Mouse (Mus musculus): ENCODE results near the gene Trip11. TPM values are rescaled to one million over a fixed set of nuclear protein-coding genes. Genes with fewer than 3 reads are reported as not detected.

The Trip11 gene
- polyA plus RNA-seq, 1 experiment from 2014 or later, result 20.9 TPM

GRCm38 (mm10) chr12:101816810-101817209 lies 96.3 kb downstream of the Trip11 start:
- peak overlapping the region; percentile 35 for H3K4me3 ChIP-seq (ENCODE audit: low read length)
- no peaks in the 10 kb centered on the region for H3K27me3 ChIP-seq (ENCODE audit: insufficient read depth, low read length)
- H3K36me3 ChIP-seq (ENCODE audit: insufficient read depth, low read length), result no peaks in the 10 kb centered on the region
- H3K9me3 ChIP-seq (ENCODE audit: low read length), result no peaks in the 10 kb centered on the region
- 48% methylated on average over 5 of the region's 5 CpGs for WGBS
- peaks cover 13% of the 10 kb centered on the region; the same call in 1 of the 2 replicates for H3K4me1 ChIP-seq (ENCODE audit: insufficient read depth, low read length)
- H3K27ac ChIP-seq (ENCODE audit: low read length), result no peak overlapping the region
- ATAC-seq (ENCODE audit: low FRiP score, low TSS enrichment), result no peak
- no peak overlapping the region for H3K9ac ChIP-seq (replicated peaks; ENCODE audit: low read length)
- peak overlapping the region; percentile 92 for H3K4me2 ChIP-seq (replicated peaks; ENCODE audit: low read depth, low read length)

GRCm38 (mm10) chr12:101815796-101816195 lies 97.3 kb downstream of the Trip11 start:
- WGBS, result 72% methylated on average over 6 of the region's 6 CpGs
- no peaks in the 10 kb centered on the region for H3K27me3 ChIP-seq (ENCODE audit: insufficient read depth, low read length)
- H3K9ac ChIP-seq (replicated peaks; ENCODE audit: low read length), result no peak overlapping the region
- H3K4me2 ChIP-seq (replicated peaks; ENCODE audit: low read depth, low read length), result no peak overlapping the region
- no peaks in the 10 kb centered on the region for H3K9me3 ChIP-seq (ENCODE audit: low read length)
- no peak overlapping the region for H3K27ac ChIP-seq (ENCODE audit: low read length)
- ATAC-seq (ENCODE audit: low FRiP score, low TSS enrichment), result no peak
- H3K4me1 ChIP-seq (ENCODE audit: insufficient read depth, low read length), result peaks cover 13% of the 10 kb centered on the region; the same call in 1 of the 2 replicates
- H3K4me3 ChIP-seq (ENCODE audit: low read length), result no peak overlapping the region
- H3K36me3 ChIP-seq (ENCODE audit: insufficient read depth, low read length), result no peaks in the 10 kb centered on the region

GRCm38 (mm10) chr12:101814423-101814822 lies 98.6 kb downstream of the Trip11 start:
- Histone ChIP-seq H3K4me2 (replicated peaks; ENCODE audit: low read depth, low read length) (no peak overlapping the region), H3K27ac (ENCODE audit: low read length) (no peak overlapping the region), H3K4me1 (ENCODE audit: insufficient read depth, low read length) (peaks cover 8% of the 10 kb centered on the region; the same call in 1 of the 2 replicates), H3K9me3 (ENCODE audit: low read length) (no peaks in the 10 kb centered on the region), H3K9ac (replicated peaks; ENCODE audit: low read length) (no peak overlapping the region), H3K4me3 (ENCODE audit: low read length) (no peak overlapping the region), H3K36me3 (ENCODE audit: insufficient read depth, low read length) (no peaks in the 10 kb centered on the region), H3K27me3 (ENCODE audit: insufficient read depth, low read length) (no peaks in the 10 kb centered on the region)
- no peak for ATAC-seq (ENCODE audit: low FRiP score, low TSS enrichment)
- 78% methylated on average over 2 of the region's 2 CpGs for WGBS

GRCm38 (mm10) chr12:101811181-101811580 lies 101.9 kb downstream of the Trip11 start:
- H3K4me3 ChIP-seq (ENCODE audit: low read length), result no peak overlapping the region
- H3K4me2 ChIP-seq (replicated peaks; ENCODE audit: low read depth, low read length), result no peak overlapping the region
- H3K27me3 ChIP-seq (ENCODE audit: insufficient read depth, low read length), result no peaks in the 10 kb centered on the region
- H3K9me3 ChIP-seq (ENCODE audit: low read length), result no peaks in the 10 kb centered on the region
- H3K36me3 ChIP-seq (ENCODE audit: insufficient read depth, low read length), result no peaks in the 10 kb centered on the region
- H3K27ac ChIP-seq (ENCODE audit: low read length), result no peak overlapping the region
- no peaks in the 10 kb centered on the region for H3K4me1 ChIP-seq (ENCODE audit: insufficient read depth, low read length)
- H3K9ac ChIP-seq (replicated peaks; ENCODE audit: low read length), result no peak overlapping the region
- WGBS, result 62% methylated on average over 6 of the region's 6 CpGs
- no peak; the same call in 1 of the 2 replicates for ATAC-seq (ENCODE audit: low FRiP score, low TSS enrichment)

GRCm38 (mm10) chr12:101810515-101810914 lies 102.6 kb downstream of the Trip11 start:
- no peak for ATAC-seq (ENCODE audit: low FRiP score, low TSS enrichment)
- Histone ChIP-seq H3K27me3 (ENCODE audit: insufficient read depth, low read length) (no peaks in the 10 kb centered on the region), H3K36me3 (ENCODE audit: insufficient read depth, low read length) (no peaks in the 10 kb centered on the region), H3K9ac (replicated peaks; ENCODE audit: low read length) (no peak overlapping the region), H3K27ac (ENCODE audit: low read length) (no peak overlapping the region), H3K4me1 (ENCODE audit: insufficient read depth, low read length) (no peaks in the 10 kb centered on the region), H3K4me3 (ENCODE audit: low read length) (no peak overlapping the region), H3K9me3 (ENCODE audit: low read length) (no peaks in the 10 kb centered on the region), H3K4me2 (replicated peaks; ENCODE audit: low read depth, low read length) (no peak overlapping the region)
- 74% methylated on average over 2 of the region's 2 CpGs for WGBS

- Histone ChIP-seq H3K4me3 (ENCODE audit: low read length) (no peak overlapping the region), H3K36me3 (ENCODE audit: insufficient read depth, low read length) (no peaks in the 10 kb centered on the region), H3K4me2 (replicated peaks; ENCODE audit: low read depth, low read length) (no peak overlapping the region), H3K27ac (ENCODE audit: low read length) (no peak overlapping the region), H3K9me3 (ENCODE audit: low read length) (no peaks in the 10 kb centered on the region), H3K27me3 (ENCODE audit: insufficient read depth, low read length) (no peaks in the 10 kb centered on the region), H3K4me1 (ENCODE audit: insufficient read depth, low read length) (no peaks in the 10 kb centered on the region), H3K9ac (replicated peaks; ENCODE audit: low read length) (no peak overlapping the region)
- peak; percentile 70 for ATAC-seq (ENCODE audit: low FRiP score, low TSS enrichment)
- 63% methylated on average over 2 of the region's 2 CpGs for WGBS
These were observed 105.7 kb downstream of the Trip11 start for GRCm38 (mm10) chr12:101807400-101807799.

- ATAC-seq (ENCODE audit: low FRiP score, low TSS enrichment), result no peak
- Histone ChIP-seq H3K4me3 (ENCODE audit: low read length) (no peak overlapping the region), H3K27me3 (ENCODE audit: insufficient read depth, low read length) (no peaks in the 10 kb centered on the region), H3K4me1 (ENCODE audit: insufficient read depth, low read length) (no peaks in the 10 kb centered on the region; the same call in 1 of the 2 replicates), H3K36me3 (ENCODE audit: insufficient read depth, low read length) (no peaks in the 10 kb centered on the region), H3K9me3 (ENCODE audit: low read length) (no peaks in the 10 kb centered on the region), H3K4me2 (replicated peaks; ENCODE audit: low read depth, low read length) (no peak overlapping the region), H3K27ac (ENCODE audit: low read length) (no peak overlapping the region), H3K9ac (replicated peaks; ENCODE audit: low read length) (no peak overlapping the region)
- WGBS, result 73% methylated on average over 3 of the region's 3 CpGs
These were observed 110.6 kb downstream of the Trip11 start for GRCm38 (mm10) chr12:101802445-101802844.

- Histone ChIP-seq H3K4me2 (replicated peaks; ENCODE audit: low read depth, low read length) (no peak overlapping the region), H3K9ac (replicated peaks; ENCODE audit: low read length) (no peak overlapping the region), H3K27ac (ENCODE audit: low read length) (no peak overlapping the region), H3K36me3 (ENCODE audit: insufficient read depth, low read length) (no peaks in the 10 kb centered on the region), H3K27me3 (ENCODE audit: insufficient read depth, low read length) (no peaks in the 10 kb centered on the region), H3K4me3 (ENCODE audit: low read length) (no peak overlapping the region), H3K9me3 (ENCODE audit: low read length) (no peaks in the 10 kb centered on the region), H3K4me1 (ENCODE audit: insufficient read depth, low read length) (no peaks in the 10 kb centered on the region; the same call in 1 of the 2 replicates)
- no peak for ATAC-seq (ENCODE audit: low FRiP score, low TSS enrichment)
- 65% methylated on average over 5 of the region's 5 CpGs for WGBS
These were observed 111.3 kb downstream of the Trip11 start for GRCm38 (mm10) chr12:101801744-101802143.

- no peaks in the 10 kb centered on the region for H3K27me3 ChIP-seq (ENCODE audit: insufficient read depth, low read length)
- H3K4me3 ChIP-seq (ENCODE audit: low read length), result no peak overlapping the region
- no peaks in the 10 kb centered on the region; the same call in 1 of the 2 replicates for H3K4me1 ChIP-seq (ENCODE audit: insufficient read depth, low read length)
- no peaks in the 10 kb centered on the region for H3K9me3 ChIP-seq (ENCODE audit: low read length)
- 65% methylated on average over 3 of the region's 3 CpGs for WGBS
- no peaks in the 10 kb centered on the region for H3K36me3 ChIP-seq (ENCODE audit: insufficient read depth, low read length)
- no peak for ATAC-seq (ENCODE audit: low FRiP score, low TSS enrichment)
- H3K4me2 ChIP-seq (replicated peaks; ENCODE audit: low read depth, low read length), result no peak overlapping the region
- H3K9ac ChIP-seq (replicated peaks; ENCODE audit: low read length), result no peak overlapping the region
- H3K27ac ChIP-seq (ENCODE audit: low read length), result no peak overlapping the region
These were observed 112.0 kb downstream of the Trip11 start for GRCm38 (mm10) chr12:101801051-101801450.

GRCm38 (mm10) chr12:101798189-101798922 lies 114.7 kb downstream of the Trip11 start:
- 0 out of 2 replicates have a peak overlapping the region, but pooled peaks have one; percentile 4 for H3K27ac ChIP-seq (ENCODE audit: low read length)
- H3K4me1 ChIP-seq (ENCODE audit: insufficient read depth, low read length), result no peaks in the 10 kb centered on the region; the same call in 1 of the 2 replicates
- H3K4me2 ChIP-seq (replicated peaks; ENCODE audit: low read depth, low read length), result no peak overlapping the region
- no peaks in the 10 kb centered on the region for H3K36me3 ChIP-seq (ENCODE audit: insufficient read depth, low read length)
- no peaks in the 10 kb centered on the region for H3K27me3 ChIP-seq (ENCODE audit: insufficient read depth, low read length)
- no peaks in the 10 kb centered on the region for H3K9me3 ChIP-seq (ENCODE audit: low read length)
- WGBS, result 33% methylated on average over 7 of the region's 7 CpGs
- ATAC-seq (ENCODE audit: low FRiP score, low TSS enrichment), result peak; percentile 72
- H3K4me3 ChIP-seq (ENCODE audit: low read length), result no peak overlapping the region
- no peak overlapping the region for H3K9ac ChIP-seq (replicated peaks; ENCODE audit: low read length)
